Mouse (Mus musculus): Measurements from ENCODE around the gene Cox10.

DNA sequence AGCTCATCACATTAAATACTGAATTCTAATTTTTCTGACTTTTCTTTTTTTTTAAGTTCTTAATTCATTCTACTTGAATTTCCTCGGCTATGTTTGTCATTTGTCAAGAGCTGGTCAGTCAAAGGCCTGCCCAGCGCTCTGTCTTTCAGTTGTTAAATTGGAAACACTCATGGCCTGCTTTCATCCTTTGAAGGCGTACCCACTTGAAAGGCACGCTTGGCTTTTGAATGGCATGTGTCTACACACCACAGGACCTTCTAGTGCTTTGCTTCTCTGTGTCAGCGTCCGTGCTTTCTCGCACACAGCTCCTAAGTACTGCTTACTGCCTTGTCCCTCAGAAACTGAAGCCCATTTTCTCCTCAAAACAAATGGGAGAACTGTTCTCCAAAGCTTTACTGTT is 38.0 kb downstream of the Cox10 start:
- no peak for TF ChIP-seq CTCF (IDR thresholded peaks at IDR 0.05; ENCODE audit: borderline replicate concordance, insufficient read depth, low read length)
- TF ChIP-seq POLR2A (IDR thresholded peaks at IDR 0.05; ENCODE audit: low read depth, low read length), result no peak
